Comparison of ENCODE assay signal across 8 mouse cellular contexts in the genomic region with DNA sequence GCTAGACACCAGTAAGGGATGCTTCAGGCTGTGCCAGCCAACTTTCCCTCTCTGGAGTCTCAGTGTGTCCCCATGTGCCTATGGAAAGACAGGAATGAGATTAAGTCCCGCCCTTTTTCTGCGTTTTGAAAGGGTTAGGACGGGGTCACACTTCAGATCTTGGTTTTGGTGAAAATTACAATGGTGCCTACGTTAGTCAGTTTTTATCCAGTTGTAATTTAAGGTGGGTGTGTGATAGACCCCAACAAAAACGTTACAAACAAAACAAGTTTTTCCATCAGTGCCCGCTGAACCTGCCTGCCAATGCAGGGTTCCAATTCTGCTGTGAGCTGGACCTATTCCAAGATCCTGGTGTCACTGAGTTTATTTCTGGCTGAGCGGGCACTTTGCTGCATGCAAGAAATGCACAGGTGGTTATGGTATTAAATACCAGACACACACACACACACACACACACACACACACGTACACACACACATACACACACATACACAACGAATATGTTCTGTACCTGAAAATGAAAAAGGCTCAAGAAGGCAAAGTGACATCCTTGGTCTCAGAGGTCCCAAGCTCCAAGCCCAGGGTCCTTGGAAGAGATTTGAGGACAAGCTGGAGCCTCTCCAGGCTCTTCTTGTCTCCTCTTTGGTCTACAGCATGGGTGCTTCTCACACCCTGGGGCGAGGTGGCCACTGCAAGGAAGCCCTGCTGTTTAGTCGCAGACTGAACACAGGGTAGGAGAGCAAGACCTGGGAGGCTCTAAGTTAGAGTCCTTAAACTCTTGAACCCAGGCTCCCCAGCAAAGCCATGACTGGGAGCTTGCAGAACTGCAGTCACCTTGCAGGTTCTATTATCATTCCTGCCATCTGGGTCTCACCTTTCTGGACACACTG. TPM values are rescaled to one million over a fixed set of nuclear protein-coding genes. Genes with fewer than 3 reads are reported as not detected.
DNase-seq lines count a peak whose midpoint lies in the region; ATAC-seq and TF ChIP-seq lines count a peak whose summit lies in the region.

No protein-coding gene starts in this region.

- H3K9ac ChIP-seq in liver, adult 2 months (ENCODE audit: low read depth, low read length) = peak overlapping the region; percentile 32
- peak overlapping the region; percentile 80 for H3K9ac ChIP-seq in liver, embryonic 12.5 days
- H3K9ac ChIP-seq in stomach, embryonic 14.5 days (replicated peaks; ENCODE audit: low read depth, low read length) = peak overlapping the region; percentile 97

- TF ChIP-seq POLR2A in liver, adult 2 months (IDR thresholded peaks at IDR 0.05; ENCODE audit: extremely low read depth, insufficient read depth, low read length) = no peak

- peak overlapping the region; percentile 99 for H3K27ac ChIP-seq in liver, adult 2 months (replicated peaks; ENCODE audit: insufficient read depth, low read depth, low read length)
- H3K27ac ChIP-seq in liver, embryonic 12.5 days = peak overlapping the region; percentile 95
- H3K27ac ChIP-seq in stomach, embryonic 14.5 days (ENCODE audit: low read length) = peak overlapping the region; percentile 93

- peak; percentile 62 for DNase-seq in liver, adult 2 months (ENCODE audit: extremely low read depth, low read depth, low spot score)
- no peak for DNase-seq in liver
- DNase-seq in cerebellum, postnatal 14 days = peak; percentile 80 to 88
- peak; percentile 56 to 57 for DNase-seq in heart, postnatal 10 days
- no peak for DNase-seq in embryo, embryonic 9.5 days (ENCODE audit: extremely low spot score)
- DNase-seq in adrenal gland, adult 18-20 months (ENCODE audit: low spot score in 2 of 2) = no peak

- no peak for TF ChIP-seq CTCF in liver, adult 2 months (IDR thresholded peaks at IDR 0.05; ENCODE audit: low read depth, low read length)

- no peak for ATAC-seq in liver, embryonic 12.5 days
- no peak for ATAC-seq in stomach, embryonic 14.5 days (ENCODE audit: insufficient number of reproducible peaks, insufficient read depth, low FRiP score, low read depth)

- intact Hi-C loops in heart, postnatal 10 days (cut with DNase I) = loop anchor here (1.0 kb wide), 1 partner anchor 39 kb away; a partner anchor contains a TSS

- H3K4me2 ChIP-seq in liver, embryonic 12.5 days = peak overlapping the region; percentile 79
- H3K4me2 ChIP-seq in stomach, embryonic 14.5 days (replicated peaks; ENCODE audit: low read depth, low read length) = peak overlapping the region; percentile 62

- H3K9me3 ChIP-seq in liver, embryonic 12.5 days (replicated peaks) = no peaks in the 10 kb centered on the region
- no peaks in the 10 kb centered on the region for H3K9me3 ChIP-seq in stomach, embryonic 14.5 days (ENCODE audit: control insufficient read depth, low read depth, low read length)

- WGBS in liver, adult 2 months = 27% methylated on average over 11 of the region's 11 CpGs
- 40% methylated on average over 11 of the region's 11 CpGs for WGBS in liver, embryonic 12.5 days (ENCODE audit: insufficient replicate concordance)
- 25% methylated on average over 11 of the region's 11 CpGs for WGBS in stomach, embryonic 14.5 days

- H3K79me2 ChIP-seq in liver, adult 2 months (ENCODE audit: control insufficient read depth, insufficient read depth, low read length) = peaks cover 36% of the 10 kb centered on the region

- peaks cover 19% of the 10 kb centered on the region for H3K4me1 ChIP-seq in liver, adult 2 months (ENCODE audit: control insufficient read depth, insufficient read depth, low read length)
- peaks cover 42% of the 10 kb centered on the region for H3K4me1 ChIP-seq in liver, embryonic 12.5 days
- peaks cover 32% of the 10 kb centered on the region for H3K4me1 ChIP-seq in stomach, embryonic 14.5 days (ENCODE audit: control insufficient read depth, insufficient read depth, low read length)

- H3K4me3 ChIP-seq in liver, adult 2 months (ENCODE audit: insufficient read depth, low read depth, low read length) = peak overlapping the region; percentile 83
- peak overlapping the region; percentile 86 for H3K4me3 ChIP-seq in liver, embryonic 12.5 days
- peak overlapping the region; percentile 100 for H3K4me3 ChIP-seq in stomach, embryonic 14.5 days (ENCODE audit: low read depth, low read length)

- no peaks in the 10 kb centered on the region for H3K27me3 ChIP-seq in liver, adult 2 months (ENCODE audit: control insufficient read depth, insufficient read depth, low read length)
- H3K27me3 ChIP-seq in liver, embryonic 12.5 days (replicated peaks) = no peaks in the 10 kb centered on the region
- no peaks in the 10 kb centered on the region for H3K27me3 ChIP-seq in stomach, embryonic 14.5 days (ENCODE audit: control insufficient read depth, insufficient read depth, low read length)

- H3K36me3 ChIP-seq in liver, adult 2 months (ENCODE audit: control insufficient read depth, insufficient read depth, low read length) = no peaks in the 10 kb centered on the region
- H3K36me3 ChIP-seq in liver, embryonic 12.5 days = peaks cover 17% of the 10 kb centered on the region
- H3K36me3 ChIP-seq in stomach, embryonic 14.5 days (ENCODE audit: control insufficient read depth, insufficient read depth, low read length) = peaks cover 6% of the 10 kb centered on the region; the same call in 1 of the 2 replicates

RNA-seq across cellular contexts. Expression of a gene that starts 30.9 kb away (rescaled TPM):
- 5.8 and 7.9 TPM in 2 replicates for total RNA-seq in liver, adult 2 months (2014; rRNA removed)
- 14.8 and 17.2 TPM in 2 replicates for polyA plus RNA-seq in liver, adult 2 months (2012; rRNA removed)
- 10 to 100 TPM; 42.6 to 53.0 TPM for total RNA-seq in heart, postnatal 10 days (2021)
- polyA plus RNA-seq in liver, embryonic 12.5 days (2016; fragmentation: Nextera tagmentation; extraction: Ambion mirVana) = 38.5 and 39.0 TPM in 2 replicates
- polyA plus RNA-seq in stomach, embryonic 14.5 days (2014; fragmentation: Nextera tagmentation; extraction: Ambion mirVana) = 120 and 134 TPM in 2 replicates
- 10 to 100 TPM; 42.0 to 73.4 TPM for total RNA-seq in adrenal gland, adult 18-20 months (2021)

RNA-seq across cellular contexts. Expression of a gene that starts 34.4 kb away (rescaled TPM):
- 0.09 and 0.40 TPM in 2 replicates for total RNA-seq in liver, adult 2 months (2014; rRNA removed)
- polyA plus RNA-seq in liver, adult 2 months (2012; rRNA removed) = 0.61 and 0.82 TPM in 2 replicates
- total RNA-seq in heart, postnatal 10 days (2021) = 1 to 10 TPM; 1.1 to 2.1 TPM
- 1.3 and 1.4 TPM in 2 replicates for polyA plus RNA-seq in liver, embryonic 12.5 days (2016; fragmentation: Nextera tagmentation; extraction: Ambion mirVana)
- 11.0 and 11.5 TPM in 2 replicates for polyA plus RNA-seq in stomach, embryonic 14.5 days (2014; fragmentation: Nextera tagmentation; extraction: Ambion mirVana)
- total RNA-seq in adrenal gland, adult 18-20 months (2021) = 1 to 10 TPM; 6.5 to 8.2 TPM

RNA-seq across cellular contexts. Expression of a gene that starts 38.4 kb away (rescaled TPM):
- 16.7 and 20.4 TPM in 2 replicates for total RNA-seq in liver, adult 2 months (2014; rRNA removed)
- 17.2 and 18.3 TPM in 2 replicates for polyA plus RNA-seq in liver, adult 2 months (2012; rRNA removed)
- 10 to 100 TPM; 25.4 to 28.5 TPM for total RNA-seq in heart, postnatal 10 days (2021)
- polyA plus RNA-seq in liver, embryonic 12.5 days (2016; fragmentation: Nextera tagmentation; extraction: Ambion mirVana) = 47.2 and 47.3 TPM in 2 replicates
- polyA plus RNA-seq in stomach, embryonic 14.5 days (2014; fragmentation: Nextera tagmentation; extraction: Ambion mirVana) = 48.7 and 49.2 TPM in 2 replicates
- 10 to 100 TPM; 29.6 to 33.1 TPM for total RNA-seq in adrenal gland, adult 18-20 months (2021)

RNA-seq across cellular contexts. Expression of a gene that starts 49.7 kb away (rescaled TPM):
- total RNA-seq in liver, adult 2 months (2014; rRNA removed) = 17.6 and 22.1 TPM in 2 replicates
- 25.1 and 26.0 TPM in 2 replicates for polyA plus RNA-seq in liver, adult 2 months (2012; rRNA removed)
- 10 to 100 TPM; 13.1 to 14.4 TPM for total RNA-seq in heart, postnatal 10 days (2021)
- 5.0 and 5.8 TPM in 2 replicates for polyA plus RNA-seq in liver, embryonic 12.5 days (2016; fragmentation: Nextera tagmentation; extraction: Ambion mirVana)
- 7.6 and 8.0 TPM in 2 replicates for polyA plus RNA-seq in stomach, embryonic 14.5 days (2014; fragmentation: Nextera tagmentation; extraction: Ambion mirVana)
- 10 to 100 TPM; 24.5 to 25.2 TPM for total RNA-seq in adrenal gland, adult 18-20 months (2021)

Comparison
In these comparisons a context has a peak if more than half of its experiments do, and no peak if none do; other contexts are left out.
1. DNase-seq: peak in liver, adult 2 months (single experiment), cerebellum, postnatal 14 days (2 of 2) and heart, postnatal 10 days (2 of 2); none in liver (single experiment), embryo, embryonic 9.5 days (single experiment) and adrenal gland, adult 18-20 months (0 of 2).
2. H3K9ac ChIP-seq: peak in every context shown above with its lines; median percentile 97 in stomach, embryonic 14.5 days; 80 in liver, embryonic 12.5 days; 32 in liver, adult 2 months.
3. Peak in every context shown above with its lines, with median percentiles within 50 percentile points of each other: H3K27ac ChIP-seq and H3K4me3 ChIP-seq.